Mouse (Mus musculus) macrophage (primary cell): ENCODE results near the gene Frem2. TPM values are rescaled to one million over a fixed set of nuclear protein-coding genes. Genes with fewer than 3 reads are reported as not detected.

ENCODE experiments used
- H3K27ac ChIP-seq: fragments of 350-480 bp; formaldehyde crosslinking; 2 replicates; pipeline ENCODE4 v1.9.0; 2021
- H3K36me3 ChIP-seq: fragments of 350-480 bp; formaldehyde crosslinking; 2 replicates; pipeline ENCODE4 v1.9.0; 2021; ENCODE audit errors: inconsistent target
- H3K4me3 ChIP-seq: fragments of 350-480 bp; formaldehyde crosslinking; 2 replicates; pipeline ENCODE4 v1.9.0; 2021; ENCODE audit errors: inconsistent target
- H3K79me2 ChIP-seq: fragments of 350-480 bp; formaldehyde crosslinking; 2 replicates; pipeline ENCODE4 v1.9.0; 2021; ENCODE audit errors: inconsistent target
- WGBS: methylation state at CpG from one replicate; pipeline ENCODE4 v1.1.7; 2026; ENCODE audit warnings: inconsistent platforms; ENCODE audit not compliant: missing documents; 5-methylcytosine and 5-hydroxymethylcytosine counted together
- polyA plus RNA-seq: library from polyadenylated mRNA; stranded (reverse); fragments of 250-400 nt; gene quantifications from 3 replicates; pipeline ENCODE4 v1.2.4, GENCODE M21; 2018; ENCODE audit warnings: inconsistent platforms

The Frem2 gene
- polyA plus RNA-seq, 1 experiment from 2014 or later: not detected

GRCm38 (mm10) chr3:53555031-53555952 lies 101.9 kb downstream of the Frem2 start:
- no peak overlapping the region for H3K27ac ChIP-seq
- H3K4me3 ChIP-seq: no peak overlapping the region
- no peaks in the 10 kb centered on the region for H3K79me2 ChIP-seq
- WGBS: 87% methylated on average over 10 of the region's 10 CpGs
- H3K36me3 ChIP-seq: no peaks in the 10 kb centered on the region

- H3K27ac ChIP-seq: no peak overlapping the region
- no peaks in the 10 kb centered on the region for H3K79me2 ChIP-seq
- no peaks in the 10 kb centered on the region for H3K36me3 ChIP-seq
- 83% methylated on average over 7 of the region's 7 CpGs for WGBS
- H3K4me3 ChIP-seq: no peak overlapping the region
These were observed 104.5 kb downstream of the Frem2 start for GRCm38 (mm10) chr3:53552691-53553090.

GRCm38 (mm10) chr3:53532091-53532490 lies 125.1 kb downstream of the Frem2 start:
- H3K79me2 ChIP-seq: no peaks in the 10 kb centered on the region
- H3K4me3 ChIP-seq: no peak overlapping the region
- H3K36me3 ChIP-seq: no peaks in the 10 kb centered on the region
- 84% methylated on average over 6 of the region's 6 CpGs for WGBS
- no peak overlapping the region for H3K27ac ChIP-seq

- H3K4me3 ChIP-seq: no peak overlapping the region
- 86% methylated on average over 6 of the region's 6 CpGs for WGBS
- no peak overlapping the region for H3K27ac ChIP-seq
- H3K36me3 ChIP-seq: no peaks in the 10 kb centered on the region
- H3K79me2 ChIP-seq: no peaks in the 10 kb centered on the region
These were observed 126.8 kb downstream of the Frem2 start for GRCm38 (mm10) chr3:53530305-53530704.

GRCm38 (mm10) chr3:53525737-53526136 lies 131.4 kb downstream of the Frem2 start:
- H3K36me3 ChIP-seq: no peaks in the 10 kb centered on the region
- H3K79me2 ChIP-seq: no peaks in the 10 kb centered on the region
- 16% methylated on average over 21 of the region's 21 CpGs for WGBS
- H3K27ac ChIP-seq: no peak overlapping the region
- no peak overlapping the region for H3K4me3 ChIP-seq

- Histone ChIP-seq H3K36me3 (no peaks in the 10 kb centered on the region), H3K27ac (no peak overlapping the region), H3K79me2 (no peaks in the 10 kb centered on the region), H3K4me3 (no peak overlapping the region)
- WGBS: 20% methylated on average over 8 of the region's 10 CpGs
These were observed 134.4 kb downstream of the Frem2 start for GRCm38 (mm10) chr3:53522794-53523193.

GRCm38 (mm10) chr3:53514221-53515065 lies 142.7 kb downstream of the Frem2 start:
- 85% methylated on average over 4 of the region's 4 CpGs for WGBS
- H3K4me3 ChIP-seq: no peak overlapping the region

GRCm38 (mm10) chr3:53513096-53513495 lies 144.1 kb downstream of the Frem2 start:
- H3K4me3 ChIP-seq: no peak overlapping the region
- no peaks in the 10 kb centered on the region for H3K79me2 ChIP-seq
- H3K36me3 ChIP-seq: no peaks in the 10 kb centered on the region
- no peak overlapping the region for H3K27ac ChIP-seq
- WGBS: 69% methylated on average over 5 of the region's 5 CpGs

More at GRCm38 (mm10) chr3:53514221-53515065, 142.7 kb downstream of the Frem2 start:
- Histone ChIP-seq H3K36me3 (no peaks in the 10 kb centered on the region), H3K79me2 (no peaks in the 10 kb centered on the region), H3K27ac (no peak overlapping the region)

- WGBS: 63% methylated on average over 6 of the region's 6 CpGs
- H3K79me2 ChIP-seq: no peaks in the 10 kb centered on the region
- no peak overlapping the region for H3K27ac ChIP-seq
- H3K36me3 ChIP-seq: no peaks in the 10 kb centered on the region
- no peak overlapping the region for H3K4me3 ChIP-seq
These were observed 154.7 kb downstream of the Frem2 start for GRCm38 (mm10) chr3:53502428-53502827.

GRCm38 (mm10) chr3:53498351-53498905 lies 158.7 kb downstream of the Frem2 start:
- Histone ChIP-seq H3K27ac (no peak overlapping the region), H3K79me2 (no peaks in the 10 kb centered on the region), H3K36me3 (no peaks in the 10 kb centered on the region), H3K4me3 (no peak overlapping the region)
- WGBS: 95% methylated on average over 6 of the region's 6 CpGs

- no peaks in the 10 kb centered on the region for H3K36me3 ChIP-seq
- no peaks in the 10 kb centered on the region for H3K79me2 ChIP-seq
- H3K27ac ChIP-seq: no peak within 1 kb of the TSS
- 93% methylated on average over 6 of the region's 6 CpGs for WGBS
- no peak within 1 kb of the TSS for H3K4me3 ChIP-seq
These were observed 168.8 kb downstream of the Frem2 start, which contains the start of gene Stoml3 for GRCm38 (mm10) chr3:53488353-53488752. Gene Stoml3 (plus strand): TSS chr3:53488653.

- H3K27ac ChIP-seq: no peak overlapping the region
- no peaks in the 10 kb centered on the region for H3K36me3 ChIP-seq
- H3K79me2 ChIP-seq: no peaks in the 10 kb centered on the region
- H3K4me3 ChIP-seq: no peak overlapping the region
- 49% methylated on average over 9 of the region's 9 CpGs for WGBS
These were observed 170.1 kb downstream of the Frem2 start for GRCm38 (mm10) chr3:53486996-53487576.

- no peak overlapping the region for H3K27ac ChIP-seq
- WGBS: 92% methylated on average over 9 of the region's 10 CpGs
These were observed 170.6 kb downstream of the Frem2 start for GRCm38 (mm10) chr3:53486561-53486960.

GRCm38 (mm10) chr3:53483414-53484059 lies 173.6 kb downstream of the Frem2 start:
- Histone ChIP-seq H3K79me2 (no peaks in the 10 kb centered on the region), H3K36me3 (peaks cover 11% of the 10 kb centered on the region; the same call in 1 of the 2 replicates), H3K27ac (peak overlapping the region; percentile 22; the same call in 1 of the 2 replicates), H3K4me3 (no peak overlapping the region)
- WGBS: 31% methylated on average over 8 of the region's 8 CpGs

More at GRCm38 (mm10) chr3:53486561-53486960, 170.6 kb downstream of the Frem2 start:
- Histone ChIP-seq H3K36me3 (no peaks in the 10 kb centered on the region; the same call in 1 of the 2 replicates), H3K79me2 (no peaks in the 10 kb centered on the region), H3K4me3 (no peak overlapping the region)
